Mouse (Mus musculus) bone marrow macrophage, adult 2 months (primary cell): Measurements from ENCODE around the gene Nol9.

Experiments
- CTCF ChIP-seq: IDR thresholded peaks from 2 replicates; pipeline ENCODE4 v1.5.1; 2012; ENCODE audit warnings: low read depth, mild to moderate bottlenecking, low read length, moderate library complexity
- POLR2A ChIP-seq: IDR thresholded peaks from 2 replicates; pipeline ENCODE4 v1.6.1; 2012; ENCODE audit warnings: mild to moderate bottlenecking, low read depth, low read length, borderline replicate concordance

- TF ChIP-seq CTCF (no peak), POLR2A (no peak)
Measured at GRCm38 (mm10) chr4:152024525-152024924, 14.6 kb upstream of the Nol9 start.
